Mouse (Mus musculus): Measurements from ENCODE around the gene Idh3a.

- TF ChIP-seq CTCF (IDR thresholded peaks at IDR 0.05; ENCODE audit: extremely low read depth, insufficient read depth, low read length) (no peak), POLR2A (IDR thresholded peaks at IDR 0.05; ENCODE audit: extremely low read depth, insufficient read depth, low read length) (no peak)
Measured at GRCm38 (mm10) chr9:54642149-54642548, 56.0 kb downstream of the Idh3a start.

All from cortical plate, adult 2 months (tissue).